Mouse (Mus musculus) mature B cell (primary cell): Measurements from ENCODE around the gene Ppp2r5d.

Experiments used
- in situ Hi-C: fragments of 300-500 bp; cut with MboI; formaldehyde crosslinking; loops from 2 replicates; pipeline ENCODE4 v1.14.3; 2019

Ppp2r5d gene

GRCm38 (mm10) chr17:46679843-46680759 is 24.8 kb downstream of the Ppp2r5d start:
- in situ Hi-C loops = no loop called here

DNA sequence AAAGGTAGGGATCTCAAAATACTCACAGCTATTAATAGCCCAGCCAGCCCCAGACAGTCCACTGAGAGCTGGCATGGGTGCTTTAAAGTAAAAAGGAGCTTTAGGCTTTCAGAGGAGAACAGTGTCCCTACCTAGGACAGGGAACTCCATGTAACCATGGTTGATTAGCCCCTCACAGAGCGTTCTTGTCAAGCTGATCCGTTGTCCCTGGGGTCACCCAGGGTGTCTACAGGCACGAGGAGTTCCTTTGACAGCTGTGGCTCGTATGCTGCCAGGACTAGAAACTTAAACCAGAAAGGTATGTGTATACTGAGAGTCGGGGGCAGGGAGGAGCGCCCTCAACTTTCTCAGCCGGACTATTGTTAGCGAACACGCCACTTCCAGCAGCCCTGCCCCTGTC is 26.0 kb downstream of the Ppp2r5d start:
- in situ Hi-C loops = no loop called here

GRCm38 (mm10) chr17:46678416-46678815 is 26.5 kb downstream of the Ppp2r5d start, which contains the start of gene Mea1:
Gene Mea1, plus strand, starts transcription at chr17:46678793.
- in situ Hi-C loops = no loop called here

GRCm38 (mm10) chr17:46674530-46675283 is 30.2 kb downstream of the Ppp2r5d start:
- in situ Hi-C loops = no loop called here

- in situ Hi-C loops = no loop called here
Measured at GRCm38 (mm10) chr17:46673850-46674529, 30.9 kb downstream of the Ppp2r5d start, which contains the start of gene Rrp36. Gene Rrp36, minus strand, starts transcription at chr17:46674352.

DNA sequence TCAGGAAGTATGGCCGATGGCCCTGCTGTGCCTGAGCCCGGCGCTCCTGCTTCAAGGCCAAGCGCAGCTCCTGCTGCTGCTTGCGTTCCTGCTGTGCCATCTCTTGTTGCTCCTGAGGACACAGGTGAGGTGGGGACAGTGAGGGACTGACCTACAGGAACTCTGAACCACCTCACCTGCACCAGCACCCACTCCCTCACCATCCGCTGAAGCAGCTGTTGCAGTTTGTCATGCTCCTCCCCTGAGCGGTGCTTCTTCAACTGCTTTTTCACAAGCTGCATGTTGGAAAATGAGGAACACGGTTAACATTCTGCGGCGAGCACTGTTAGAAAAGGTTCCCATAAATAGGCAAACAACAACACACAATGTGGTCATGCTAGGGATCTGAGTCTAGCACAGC is 35.0 kb downstream of the Ppp2r5d start:
- in situ Hi-C loops = no loop called here

GRCm38 (mm10) chr17:46667712-46668111 is 37.2 kb downstream of the Ppp2r5d start:
- in situ Hi-C loops = no loop called here

DNA sequence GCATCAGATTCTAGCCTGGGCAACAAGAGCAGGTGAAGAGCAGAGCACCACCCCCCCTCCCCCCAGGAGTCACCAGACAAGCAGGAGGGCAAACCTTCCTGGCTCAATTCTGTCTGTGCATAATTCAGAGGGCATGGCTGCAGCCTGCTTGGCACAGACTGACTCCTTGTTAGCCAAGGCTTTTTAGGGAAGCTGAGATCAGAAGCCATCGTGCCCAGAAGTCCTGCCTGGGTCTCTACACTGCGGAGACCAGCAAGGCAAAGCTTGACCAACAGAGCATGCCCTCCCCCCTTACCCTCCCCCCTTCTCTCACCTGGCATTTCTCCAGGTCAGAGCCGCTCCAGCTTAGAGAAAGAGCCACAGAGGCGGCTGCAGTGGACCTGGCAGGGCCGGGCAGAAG is 42.2 kb downstream of the Ppp2r5d start:
- in situ Hi-C loops = no loop called here

DNA sequence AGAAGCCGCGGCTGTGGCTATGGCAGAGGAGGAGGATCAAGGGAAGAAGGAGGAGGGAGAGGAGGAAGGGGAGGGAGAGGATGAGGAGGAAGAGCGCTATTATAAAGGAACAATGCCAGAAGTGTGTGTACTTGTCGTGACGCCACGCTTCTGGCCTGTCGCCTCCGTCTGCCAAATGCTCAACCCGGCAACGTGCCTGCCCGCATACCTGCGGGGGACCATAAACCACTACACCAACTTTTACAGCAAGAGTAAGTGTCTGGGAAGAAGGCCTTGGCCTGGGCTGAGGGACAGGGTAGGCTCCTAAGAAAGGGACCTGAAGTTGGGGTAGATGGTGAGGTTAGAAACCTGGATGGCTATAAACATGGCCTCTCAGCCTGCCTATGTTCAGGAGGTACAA is 42.9 kb downstream of the Ppp2r5d start:
- in situ Hi-C loops = no loop called here

- in situ Hi-C loops = no loop called here
Measured at GRCm38 (mm10) chr17:46661351-46661750, 43.6 kb downstream of the Ppp2r5d start.

- in situ Hi-C loops = no loop called here
Measured at GRCm38 (mm10) chr17:46656054-46656453, 48.9 kb downstream of the Ppp2r5d start.

DNA sequence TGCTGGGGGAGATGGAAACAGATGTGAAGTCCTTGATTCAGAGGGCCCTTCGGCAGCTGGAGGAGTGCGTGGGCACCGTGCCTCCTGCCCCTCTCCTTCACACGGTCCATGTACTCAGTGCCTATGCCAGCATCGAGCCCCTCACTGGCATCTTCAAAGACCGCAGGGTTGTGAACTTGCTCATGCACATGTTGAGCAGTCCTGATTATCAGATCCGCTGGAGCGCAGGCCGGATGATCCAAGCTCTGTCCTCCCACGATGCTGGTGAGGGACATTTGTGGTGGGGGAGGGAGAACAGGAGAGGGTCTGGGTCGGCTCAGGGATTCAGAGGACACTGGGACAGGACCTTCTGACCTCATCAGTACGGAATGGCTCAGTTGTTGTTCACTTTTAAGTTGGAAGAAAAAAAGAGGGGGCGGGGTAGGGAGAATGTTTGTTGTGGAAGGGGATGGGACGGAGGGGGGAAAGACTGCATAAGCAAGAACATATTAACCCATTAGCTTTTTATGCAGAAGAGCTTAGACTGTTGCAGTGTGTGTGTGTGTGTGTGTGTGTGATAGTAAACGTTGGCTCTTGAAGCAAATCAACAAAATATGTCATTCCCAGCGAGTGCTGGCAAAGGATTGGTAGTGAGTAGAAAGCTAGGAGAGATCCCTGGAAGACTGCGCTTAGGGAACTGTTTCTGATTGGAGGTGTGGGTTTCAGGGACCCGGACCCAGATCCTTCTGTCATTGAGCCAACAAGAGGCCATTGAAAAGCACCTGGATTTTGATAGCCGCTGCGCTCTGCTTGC is 53.0 kb downstream of the Ppp2r5d start:
- in situ Hi-C loops = no loop called here

DNA sequence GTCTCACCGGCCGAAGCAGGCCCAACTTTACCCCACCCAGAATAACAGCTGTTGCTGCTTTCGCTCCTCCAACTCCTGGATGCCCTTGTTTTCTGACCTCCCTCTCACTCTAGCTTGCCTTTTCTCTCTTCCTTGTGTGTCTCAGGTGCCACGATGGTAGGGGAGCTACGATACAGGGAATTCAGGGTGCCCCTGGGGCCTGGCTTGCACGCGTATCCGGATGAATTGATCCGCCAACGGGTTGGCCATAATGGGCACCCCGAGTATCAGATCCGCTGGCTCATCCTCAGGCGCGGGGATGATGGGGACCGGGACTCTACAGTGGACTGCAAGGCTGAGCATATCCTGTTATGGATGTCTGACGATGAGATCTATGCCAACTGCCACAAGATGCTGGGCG is 53.6 kb downstream of the Ppp2r5d start:
- in situ Hi-C loops = no loop called here

GRCm38 (mm10) chr17:46650232-46651031 is 54.5 kb downstream of the Ppp2r5d start, which contains the start of gene Cul7:
Gene Cul7, plus strand, starts transcription at chr17:46650337.
- in situ Hi-C loops = no loop called here

GRCm38 (mm10) chr17:46649811-46650210 is 55.1 kb downstream of the Ppp2r5d start:
- in situ Hi-C loops = no loop called here

DNA sequence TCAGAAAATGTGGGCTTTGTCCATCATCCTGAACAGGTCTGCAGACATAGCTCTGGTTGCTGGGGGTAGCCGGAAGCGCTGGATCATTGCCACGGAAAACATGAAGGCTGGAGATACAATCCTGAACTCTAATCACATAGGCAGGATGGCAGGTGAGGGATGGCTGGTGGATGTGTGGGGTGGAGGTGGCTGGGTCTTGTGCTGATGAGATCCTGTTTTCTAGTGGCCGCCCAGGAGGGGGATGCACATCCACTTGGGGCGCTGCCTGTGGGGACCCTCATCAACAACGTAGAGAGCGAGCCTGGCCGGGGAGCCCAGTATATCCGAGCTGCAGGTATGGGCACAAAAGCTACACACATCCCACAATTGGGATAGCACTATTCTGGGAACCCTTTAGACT is 56.5 kb downstream of the Ppp2r5d start:
- in situ Hi-C loops = no loop called here

DNA sequence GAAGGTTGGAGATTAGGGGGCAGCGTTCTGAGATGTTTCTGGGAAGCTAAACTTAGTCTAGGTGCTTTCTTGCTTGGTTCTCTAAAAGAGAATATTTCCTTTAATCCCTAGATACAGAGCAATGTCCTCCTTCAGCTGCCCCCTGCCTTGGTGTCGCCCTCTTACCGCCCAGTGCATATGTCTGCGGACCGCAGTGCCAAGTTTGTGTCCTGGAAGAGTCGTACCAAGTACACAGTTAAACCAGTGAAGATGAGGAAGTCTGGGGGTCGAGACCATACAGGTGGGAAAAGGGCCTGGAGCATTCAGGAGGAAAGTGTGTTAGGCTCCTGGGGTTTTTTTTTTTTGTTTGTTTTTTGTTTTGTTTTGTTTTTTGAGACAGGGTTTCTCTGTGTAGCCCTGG is 57.6 kb downstream of the Ppp2r5d start:
- in situ Hi-C loops = no loop called here

DNA sequence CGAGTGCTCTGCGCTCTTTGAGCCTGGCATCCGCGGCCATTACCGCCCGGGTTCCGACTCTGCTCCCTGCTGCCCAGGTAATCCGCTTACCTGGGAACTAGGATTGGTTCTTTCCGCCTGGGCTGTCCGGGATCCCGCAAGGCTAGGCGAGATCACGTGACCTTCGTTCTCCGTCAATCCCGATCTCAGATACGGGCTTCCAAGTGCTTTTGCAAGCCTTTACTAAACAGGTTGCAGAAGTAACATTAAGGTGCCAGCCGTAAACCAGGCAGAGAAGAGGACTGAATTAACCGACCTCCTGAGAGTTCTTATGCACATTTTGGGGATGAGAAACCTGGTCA is 58.6 kb downstream of the Ppp2r5d start:
- in situ Hi-C loops = no loop called here

DNA sequence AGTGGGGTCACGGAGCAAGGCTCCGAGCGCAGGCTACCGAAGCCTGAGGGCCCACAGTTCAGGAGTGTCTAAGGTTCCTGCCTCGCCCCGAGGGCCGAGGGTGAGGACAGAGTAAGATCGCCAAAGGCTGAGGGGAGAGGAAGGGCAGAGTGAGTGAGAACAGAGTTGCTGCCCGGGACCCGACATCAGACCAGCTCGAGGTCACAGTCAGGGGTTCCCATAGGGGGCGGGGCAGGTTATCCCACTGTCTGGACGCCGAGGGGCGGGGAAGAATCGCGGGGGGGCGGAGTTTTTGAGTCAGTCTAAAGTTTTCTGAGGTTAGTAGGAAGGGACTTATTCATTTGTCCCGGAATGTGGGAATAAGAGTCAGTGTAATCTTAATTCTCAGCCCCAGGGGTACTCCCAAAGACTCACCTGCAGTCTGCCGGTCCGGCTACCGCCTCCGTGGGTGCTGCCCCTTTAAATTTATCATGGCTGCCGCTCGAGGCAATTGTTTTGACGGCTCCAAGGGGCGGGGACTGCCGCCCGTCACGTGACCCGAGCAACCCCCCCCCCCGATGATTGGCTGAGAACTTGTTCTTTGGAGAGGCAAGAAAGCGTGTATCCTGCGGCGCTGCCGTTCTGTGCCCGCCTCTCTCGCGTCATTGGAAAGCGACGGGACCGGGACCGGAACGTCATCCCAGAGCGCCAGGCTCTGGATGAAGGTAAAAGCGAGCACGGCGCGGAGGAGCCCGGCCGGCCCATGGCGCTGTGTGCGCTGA is 59.2 kb downstream of the Ppp2r5d start, which contains the start of the genes Klc4 and Mrpl2:
Klc4 (minus strand) TSS at position 462 of the 761 bp plus-strand sequence.
Mrpl2 (plus strand) TSS at position 669 of the 761 bp plus-strand sequence.
- in situ Hi-C loops = no loop called here
